Mouse (Mus musculus) liver, adult 2 months (tissue): ENCODE measurements at regions not wholly inside any gene's neighbourhood (a gene's known extent, or its start where the extent isn't known, plus 50 kb on each side); places are given as distances from the start of the nearest gene placed in this dataset.

Experiments used
- CTCF ChIP-seq: fragments of 200-500 bp; IDR thresholded peaks from 2 replicates; pipeline ENCODE4 v1.5.1; 2011; ENCODE audit warnings: low read depth, low read length, control low read depth
- POLR2A ChIP-seq: fragments of 200-500 bp; IDR thresholded peaks from 2 replicates; pipeline ENCODE4 v1.6.1; 2011; ENCODE audit warnings: low read length, control low read depth; ENCODE audit not compliant: insufficient read depth; ENCODE audit errors: extremely low read depth

GRCm38 (mm10) chr4:105557396-105557795 lies 232.3 kb upstream of the Gm12728 start:
- TF ChIP-seq CTCF (no peak), POLR2A (no peak)
